Mouse (Mus musculus) lung, adult 18-20 months (tissue): ENCODE measurements around the gene Mvb12b.
A peak's percentile ranks its signal among the peaks of the same experiment; 100 is the strongest.

ENCODE experiments used
- DNase-seq, 2 experiments: peaks; one replicate each; pipeline ENCODE4 v3.0.0; 2022; ENCODE audit warnings: mixed read lengths in 2 of 2

Gene Mvb12b

GRCm38 (mm10) chr2:33718561-33718960 lies 169.2 kb downstream of the Mvb12b start:
- no peak for DNase-seq

- DNase-seq, result no peak
These were observed 169.9 kb downstream of the Mvb12b start for GRCm38 (mm10) chr2:33717821-33718351.

- no peak for DNase-seq
These were observed 170.4 kb downstream of the Mvb12b start for GRCm38 (mm10) chr2:33717378-33717777.

GRCm38 (mm10) chr2:33716878-33717277 lies 170.9 kb downstream of the Mvb12b start:
- DNase-seq, result no peak

GRCm38 (mm10) chr2:33714932-33715331 lies 172.8 kb downstream of the Mvb12b start:
- no peak for DNase-seq

GRCm38 (mm10) chr2:33713580-33714260 lies 174.0 kb downstream of the Mvb12b start:
- no peak for DNase-seq

- no peak for DNase-seq
These were observed 174.9 kb downstream of the Mvb12b start for GRCm38 (mm10) chr2:33712811-33713210.

GRCm38 (mm10) chr2:33708831-33709230 lies 178.9 kb downstream of the Mvb12b start:
- DNase-seq, result no peak

GRCm38 (mm10) chr2:33708096-33708495 lies 179.7 kb downstream of the Mvb12b start:
- no peak for DNase-seq

GRCm38 (mm10) chr2:33706403-33706802 lies 181.3 kb downstream of the Mvb12b start:
- DNase-seq, result no peak

- no peak for DNase-seq
These were observed 181.9 kb downstream of the Mvb12b start for GRCm38 (mm10) chr2:33705687-33706320.

GRCm38 (mm10) chr2:33703286-33703685 lies 184.5 kb downstream of the Mvb12b start:
- DNase-seq, result peak in 1 of 2 experiments; percentile 4

- peak; percentile 20 to 45 for DNase-seq
These were observed 185.0 kb downstream of the Mvb12b start for GRCm38 (mm10) chr2:33702705-33703104.

GRCm38 (mm10) chr2:33701446-33701815 lies 186.3 kb downstream of the Mvb12b start:
- DNase-seq, result no peak

- DNase-seq, result no peak
These were observed 186.9 kb downstream of the Mvb12b start for GRCm38 (mm10) chr2:33700581-33701445.

- no peak for DNase-seq
These were observed 188.8 kb downstream of the Mvb12b start for GRCm38 (mm10) chr2:33698898-33699297.

- no peak for DNase-seq
These were observed 191.3 kb downstream of the Mvb12b start for GRCm38 (mm10) chr2:33696428-33696827.

- no peak for DNase-seq
These were observed 193.8 kb downstream of the Mvb12b start for GRCm38 (mm10) chr2:33693931-33694330.

- peak in 1 of 2 experiments; percentile 14 for DNase-seq
These were observed 197.8 kb downstream of the Mvb12b start for GRCm38 (mm10) chr2:33689880-33690462.

- no peak for DNase-seq
These were observed 198.4 kb downstream of the Mvb12b start for GRCm38 (mm10) chr2:33689155-33689879.

- no peak for DNase-seq
These were observed 204.2 kb downstream of the Mvb12b start for GRCm38 (mm10) chr2:33683594-33683993.

- DNase-seq, result no peak
These were observed 204.7 kb downstream of the Mvb12b start for GRCm38 (mm10) chr2:33683095-33683494.
